Mouse (Mus musculus): Measurements from ENCODE around the gene Tap2.

DNA sequence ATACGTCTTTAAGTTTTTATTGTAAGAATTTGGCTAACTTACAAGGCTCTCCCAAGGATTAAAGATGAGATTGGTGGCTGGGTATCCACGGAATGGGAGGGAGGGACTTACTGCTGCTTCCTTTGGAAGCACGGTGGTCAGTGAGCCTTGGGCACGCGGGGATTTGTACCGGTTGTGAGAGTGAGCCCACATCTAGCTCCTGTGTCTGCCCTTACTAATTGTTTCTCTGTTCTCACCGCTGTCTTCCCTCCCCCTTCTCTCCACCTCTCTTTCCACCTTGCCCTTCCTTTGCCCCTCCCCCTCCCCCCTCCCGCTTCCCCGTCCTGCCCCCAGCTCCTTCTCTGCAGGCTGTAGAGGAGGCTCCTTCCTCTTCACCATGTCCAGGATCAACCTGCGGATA, 5.1 kb downstream of the Tap2 start:
- TF ChIP-seq POLR2A (IDR thresholded peaks at IDR 0.05; ENCODE audit: insufficient read depth, low read depth, low read length) (no peak), CTCF (IDR thresholded peaks at IDR 0.05; ENCODE audit: insufficient read depth, low read depth, low read length) (no peak)
